Mouse (Mus musculus) erythroblast, embryonic 14.5 days (primary cell): ENCODE results near the gene Dnah14.

ENCODE experiments used
- GATA1 ChIP-seq: IDR thresholded peaks from 2 replicates; pipeline ENCODE4 v1.6.1; 2012; ENCODE audit warnings: low read length, inconsistent platforms, mixed read lengths
- TAL1 ChIP-seq: IDR thresholded peaks from 3 replicates; pipeline ENCODE4 v1.6.1; 2012; ENCODE audit warnings: low read length, inconsistent platforms, mixed read lengths

DNA sequence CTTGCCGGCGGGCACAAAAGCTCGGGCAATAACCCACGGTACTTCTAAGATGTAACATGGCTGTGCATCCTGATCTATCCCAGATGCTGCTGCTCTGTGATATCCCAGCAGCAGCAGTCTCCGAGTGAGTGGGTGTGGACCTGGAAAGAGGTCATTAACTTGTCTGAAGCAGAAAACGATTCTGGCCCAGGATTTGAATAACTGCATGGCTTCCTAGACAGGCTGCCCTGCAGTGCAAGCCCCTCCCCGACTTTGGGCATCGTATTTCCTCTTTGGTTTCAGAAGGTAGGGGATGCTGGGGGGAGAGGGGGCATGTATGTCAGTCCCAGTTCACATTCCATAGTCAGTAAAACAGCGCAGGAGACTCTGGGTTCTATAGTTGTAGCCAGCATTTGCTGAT, 6.9 kb upstream of the Dnah14 start:
- TF ChIP-seq TAL1 (no peak), GATA1 (no peak)
